ENCODE assay signal across 8 mouse cellular contexts in the genomic region with DNA sequence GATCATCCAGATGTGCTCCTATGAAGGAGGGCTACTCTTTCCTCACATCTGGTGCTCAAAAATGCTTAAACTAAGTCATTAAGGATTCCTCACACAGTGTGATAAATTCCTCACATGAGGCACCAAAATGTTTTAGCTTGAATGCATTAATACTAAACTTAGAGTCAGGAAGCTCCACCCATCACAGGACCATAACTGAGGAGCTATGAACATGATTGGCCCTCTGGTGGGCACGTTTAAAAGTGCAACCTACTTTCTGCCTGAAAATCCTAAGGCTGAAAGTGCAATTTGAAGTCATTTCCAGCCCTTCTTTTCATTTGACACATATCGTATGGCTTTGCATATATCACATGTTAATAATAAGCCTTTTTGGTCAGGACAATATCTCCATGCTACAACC.
DNase-seq lines count a peak whose midpoint lies in the region; TF ChIP-seq lines count a peak whose summit lies in the region.

No protein-coding gene starts in this region.

- no peak overlapping the region for H3K4me3 ChIP-seq in layer of hippocampus, adult 2 months

- no peaks in the 10 kb centered on the region for H3K27me3 ChIP-seq in splenic B cell, adult 2 months (ENCODE audit: control insufficient read depth, insufficient read depth, low read length, poor library complexity, severe bottlenecking)

- H3K27ac ChIP-seq in layer of hippocampus, adult 2 months = no peak overlapping the region

- peak; percentile 79 for TF ChIP-seq CTCF in layer of hippocampus, adult 2 months (conservative IDR thresholded peaks at IDR 0.05)

- peak; percentile 15 for DNase-seq in adrenal gland, adult 2 months
- DNase-seq in adrenal gland, adult 8-10 months = no peak
- DNase-seq in layer of hippocampus, adult 2 months (ENCODE audit: low spot score in 2 of 2) = peak in 1 of 2 experiments; percentile 10
- DNase-seq in layer of hippocampus, postnatal 36 days = no peak
- peak; percentile 51 for DNase-seq in R1 (ENCODE audit: low read depth, low spot score)
- DNase-seq in gastrocnemius, postnatal 14 days = peak; percentile 21
- peak; percentile 26 to 43 for DNase-seq in lung, adult 18-20 months
- peak; percentile 77 for DNase-seq in splenic B cell, adult 2 months (ENCODE audit: low read depth, low spot score)

- H3K36me3 ChIP-seq in splenic B cell, adult 2 months (ENCODE audit: control insufficient read depth, insufficient read depth, low read length, poor library complexity, severe bottlenecking) = no peaks in the 10 kb centered on the region

- intact Hi-C loops in gastrocnemius, postnatal 14 days (cut with DNase I; ENCODE audit: low total_unique reads) = no loop called here

Comparison
In these comparisons a context has a peak if more than half of its experiments do, and no peak if none do; other contexts are left out.
1. DNase-seq: peak in adrenal gland, adult 2 months (single experiment), R1 (single experiment), gastrocnemius, postnatal 14 days (single experiment), lung, adult 18-20 months (2 of 2) and splenic B cell, adult 2 months (single experiment); none in adrenal gland, adult 8-10 months (single experiment) and layer of hippocampus, postnatal 36 days (0 of 2).